Mouse (Mus musculus) kidney, adult 2 months (tissue): ENCODE data around the gene Bcl2l12. TPM values are rescaled to one million over a fixed set of nuclear protein-coding genes. Genes with fewer than 3 reads are reported as not detected.

ENCODE experiments used
- DNase-seq: peaks from one replicate; pipeline ENCODE4 v3.0.0; 2021
- H3K27ac ChIP-seq: fragments of 200-500 bp; 2 replicates; pipeline ENCODE4 v1.5.1; 2012; ENCODE audit warnings: low read depth, low read length, control low read depth, inconsistent platforms; ENCODE audit not compliant: insufficient read depth
- H3K27me3 ChIP-seq: fragments of 200-500 bp; replicated peaks from 2 replicates; pipeline ENCODE4 v1.6.1; 2012; ENCODE audit warnings: mild to moderate bottlenecking, moderate library complexity, low read length, inconsistent platforms; ENCODE audit not compliant: control insufficient read depth, insufficient read depth
- H3K36me3 ChIP-seq: fragments of 200-500 bp; 2 replicates; pipeline ENCODE4 v1.6.1; 2012; ENCODE audit warnings: mild to moderate bottlenecking, moderate library complexity, low read length, inconsistent platforms; ENCODE audit not compliant: control insufficient read depth, insufficient read depth
- H3K4me1 ChIP-seq: fragments of 200-500 bp; 2 replicates; pipeline ENCODE4 v1.6.1; 2011; ENCODE audit warnings: low read length; ENCODE audit not compliant: control insufficient read depth, insufficient read depth
- H3K4me3 ChIP-seq: fragments of 200-500 bp; 2 replicates; pipeline ENCODE4 v1.5.1; 2011; ENCODE audit warnings: mild to moderate bottlenecking, low read depth, low read length, control low read depth; ENCODE audit not compliant: insufficient read depth
- CTCF ChIP-seq: fragments of 200-500 bp; conservative IDR thresholded peaks from 2 replicates; pipeline ENCODE4 v1.5.1; 2011; ENCODE audit warnings: low read depth, mild to moderate bottlenecking, control low read depth, low read length, moderate library complexity, mixed read lengths; ENCODE audit not compliant: insufficient read depth, insufficient read length
- POLR2A ChIP-seq: fragments of 200-500 bp; IDR thresholded peaks from one replicate; pipeline ENCODE4 v1.6.1; 2011; ENCODE audit warnings: low read depth, low read length, control low read depth
- WGBS: fragments of 180-500 bp; shearing (Covaris S2); methylation state at CpG from one replicate; pipeline ENCODE4 v1.1.7; 2018; 5-methylcytosine and 5-hydroxymethylcytosine counted together
- polyA plus RNA-seq: library from polyadenylated mRNA; depleted of rRNA; stranded (reverse); fragments of >200 nt; gene quantifications from 2 replicates; pipeline ENCODE4 v1.2.3, GENCODE M21; 2012

Gene Bcl2l12
- polyA plus RNA-seq, 1 experiment, result 20.0 TPM

DNA sequence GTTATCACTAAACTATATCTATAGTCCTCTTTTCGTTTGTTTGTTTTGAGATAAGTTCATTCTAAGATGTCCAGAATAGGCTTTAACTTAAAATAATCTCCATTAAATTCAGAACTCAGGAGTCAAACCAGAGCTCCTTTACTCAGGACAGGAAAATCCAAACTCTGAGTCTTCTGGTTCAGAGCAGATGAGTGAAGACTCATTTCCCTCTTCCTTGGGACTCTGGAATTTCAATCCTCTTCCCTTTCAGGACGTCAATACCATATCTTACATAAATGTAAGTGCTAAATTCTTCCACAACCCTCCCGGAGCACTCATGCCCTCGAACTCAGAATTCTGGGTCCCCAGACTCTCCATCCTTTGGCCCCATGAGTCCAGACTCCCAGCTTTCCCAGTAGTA is 18.2 kb upstream of the Bcl2l12 start:
- Histone ChIP-seq H3K4me1 (peaks cover 3% of the 10 kb centered on the region; the same call in 1 of the 2 replicates), H3K27ac (peak overlapping the region; percentile 96), H3K4me3 (peak overlapping the region; percentile 43), H3K27me3 (no peaks in the 10 kb centered on the region), H3K36me3 (no peaks in the 10 kb centered on the region)
- TF ChIP-seq POLR2A, result no peak
- no peak for TF ChIP-seq CTCF
- WGBS, result 1% methylated on average over 4 of the region's 4 CpGs
- DNase-seq, result no peak

DNA sequence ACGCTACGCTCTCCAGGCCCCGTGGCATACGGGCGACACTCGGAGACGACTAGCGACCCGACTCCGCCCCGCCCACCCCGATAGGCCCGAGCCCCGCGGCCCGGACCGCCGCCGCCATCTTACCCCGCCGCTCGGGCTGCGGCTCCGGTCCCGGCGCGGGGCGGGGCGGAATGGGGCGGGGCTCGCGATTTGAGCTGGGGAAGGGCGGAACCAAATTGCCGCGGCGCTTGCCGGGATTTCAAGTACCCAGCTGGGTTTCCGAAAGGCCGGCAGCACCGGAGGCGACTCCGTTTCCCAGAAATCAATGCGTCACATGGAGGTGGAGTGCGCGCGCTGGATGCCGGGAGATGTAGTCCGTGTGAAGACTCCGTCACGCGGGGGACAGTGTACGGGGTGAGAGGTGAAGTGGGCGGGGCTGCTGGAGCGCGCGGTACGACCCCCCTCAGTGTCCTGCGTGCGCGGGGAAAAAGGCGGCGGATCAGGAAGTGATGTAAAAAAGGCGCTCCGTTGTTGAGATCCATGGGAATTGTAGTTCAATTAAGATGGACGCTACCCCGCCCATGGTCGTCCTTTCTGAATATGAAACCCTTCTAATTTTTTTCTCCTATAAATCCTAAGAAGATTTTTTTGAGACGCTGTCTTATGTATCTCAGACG is 17.6 kb upstream of the Bcl2l12 start, which contains the start of gene Scaf1:
TSS of gene Scaf1 (minus strand) at position 407 of the 656 bp plus-strand sequence.
- Histone ChIP-seq H3K4me3 (peak within 1 kb of the TSS; percentile 90), H3K27me3 (no peaks in the 10 kb centered on the region), H3K36me3 (no peaks in the 10 kb centered on the region), H3K4me1 (peaks cover 3% of the 10 kb centered on the region; the same call in 1 of the 2 replicates), H3K27ac (peak within 1 kb of the TSS; percentile 96)
- 1% methylated on average over 69 of the region's 69 CpGs for WGBS
- TF ChIP-seq POLR2A (no peak), CTCF (no peak)
- DNase-seq, result peak; percentile 100

DNA sequence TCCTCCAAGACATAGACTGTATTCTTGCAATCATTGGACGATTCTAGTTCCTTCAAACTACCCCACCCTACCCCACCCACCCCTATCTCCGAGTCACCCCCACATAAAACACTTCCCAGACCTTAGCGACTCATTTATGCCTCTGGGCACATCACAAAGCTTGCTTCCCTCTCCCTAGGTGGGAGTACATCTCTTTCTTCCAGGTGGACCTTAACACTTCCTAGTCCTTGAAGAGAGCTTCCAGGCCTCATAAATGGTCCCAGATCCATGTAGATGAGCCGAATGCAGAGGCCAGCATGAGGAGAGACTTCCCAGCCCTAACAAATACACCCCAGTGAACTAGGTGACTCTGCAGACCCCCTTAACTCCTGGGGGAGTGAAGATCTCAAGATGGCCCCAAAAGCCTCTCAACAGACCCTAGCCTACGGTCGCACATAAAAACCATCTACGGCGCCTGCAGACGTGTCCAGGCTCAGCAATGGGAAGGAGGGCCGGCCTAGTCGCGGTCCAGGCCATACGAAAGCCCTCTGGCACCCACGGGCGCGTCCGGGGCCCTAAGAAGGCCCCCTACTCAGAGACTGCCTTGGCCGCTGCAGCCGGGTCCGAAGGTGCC is 16.9 kb upstream of the Bcl2l12 start:
- under 1% methylated on average over 20 of the region's 20 CpGs for WGBS
- no peaks in the 10 kb centered on the region for H3K27me3 ChIP-seq
- H3K4me3 ChIP-seq, result peak overlapping the region; percentile 90
- peaks cover 3% of the 10 kb centered on the region; the same call in 1 of the 2 replicates for H3K4me1 ChIP-seq
- peak overlapping the region; percentile 32 for H3K27ac ChIP-seq
- DNase-seq, result no peak
- H3K36me3 ChIP-seq, result no peaks in the 10 kb centered on the region
- no peak for TF ChIP-seq CTCF
- TF ChIP-seq POLR2A, result no peak

DNA sequence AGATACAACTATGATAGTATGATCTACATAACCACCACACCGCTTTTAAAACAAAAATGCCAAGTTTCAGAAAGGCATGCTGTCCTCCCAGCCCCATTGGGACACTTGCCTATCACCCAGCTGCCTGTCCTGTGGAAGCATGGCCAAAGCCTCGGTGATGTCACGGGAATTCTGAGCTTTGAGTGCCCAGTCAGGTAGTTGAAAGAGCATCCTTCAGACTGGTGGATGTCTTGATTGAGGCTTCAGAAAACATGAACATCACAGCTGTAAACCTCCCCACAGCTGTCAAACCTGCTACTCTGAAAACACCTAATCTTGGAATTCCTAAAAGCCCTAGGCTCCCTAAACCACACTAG is 15.6 kb upstream of the Bcl2l12 start:
- H3K4me1 ChIP-seq, result peaks cover 3% of the 10 kb centered on the region; the same call in 1 of the 2 replicates
- H3K4me3 ChIP-seq, result no peak overlapping the region
- 96% methylated on average over 3 of the region's 3 CpGs for WGBS
- no peak for DNase-seq
- no peaks in the 10 kb centered on the region for H3K36me3 ChIP-seq
- H3K27ac ChIP-seq, result no peak overlapping the region
- no peaks in the 10 kb centered on the region for H3K27me3 ChIP-seq
- TF ChIP-seq CTCF (no peak), POLR2A (no peak)

DNA sequence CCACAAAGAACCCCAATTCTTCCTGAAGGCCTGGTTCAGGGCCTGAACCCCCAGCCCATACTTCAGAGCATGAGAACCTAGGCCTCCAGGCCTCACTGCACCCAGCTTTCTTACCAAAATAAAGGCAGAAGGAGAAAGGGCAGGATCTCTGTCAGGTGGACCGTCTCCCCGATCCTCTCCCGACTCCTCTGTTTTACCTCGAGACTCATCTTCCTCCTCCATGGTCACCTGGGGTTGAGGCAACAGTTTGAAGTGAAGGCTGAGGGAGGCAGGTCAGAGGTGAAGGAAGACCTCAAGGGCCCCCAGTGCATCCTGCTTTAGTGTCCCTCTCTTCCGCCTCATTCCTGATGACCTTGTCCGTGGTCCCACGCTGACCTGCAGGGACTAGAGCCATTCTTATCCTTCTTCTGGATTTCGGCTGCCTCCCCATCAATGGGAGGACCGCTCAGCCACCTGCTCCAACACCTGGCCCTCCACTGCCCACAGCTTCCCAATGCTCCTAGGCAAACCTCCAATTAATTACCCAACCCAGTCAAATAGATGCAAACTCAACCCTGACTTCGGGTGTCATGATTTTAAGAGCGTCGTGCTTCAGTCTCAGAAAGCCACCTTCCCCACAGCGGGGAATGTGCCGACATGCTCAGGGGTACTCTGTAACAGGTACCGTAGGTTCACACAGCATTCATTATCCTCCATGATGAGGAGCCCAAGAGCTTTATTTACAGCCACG is 15.0 kb upstream of the Bcl2l12 start:
- Histone ChIP-seq H3K27me3 (no peaks in the 10 kb centered on the region), H3K4me3 (no peak overlapping the region), H3K36me3 (no peaks in the 10 kb centered on the region), H3K4me1 (peaks cover 3% of the 10 kb centered on the region; the same call in 1 of the 2 replicates), H3K27ac (no peak overlapping the region)
- no peak for TF ChIP-seq CTCF
- no peak for TF ChIP-seq POLR2A
- no peak for DNase-seq
- WGBS, result 93% methylated on average over 16 of the region's 16 CpGs

DNA sequence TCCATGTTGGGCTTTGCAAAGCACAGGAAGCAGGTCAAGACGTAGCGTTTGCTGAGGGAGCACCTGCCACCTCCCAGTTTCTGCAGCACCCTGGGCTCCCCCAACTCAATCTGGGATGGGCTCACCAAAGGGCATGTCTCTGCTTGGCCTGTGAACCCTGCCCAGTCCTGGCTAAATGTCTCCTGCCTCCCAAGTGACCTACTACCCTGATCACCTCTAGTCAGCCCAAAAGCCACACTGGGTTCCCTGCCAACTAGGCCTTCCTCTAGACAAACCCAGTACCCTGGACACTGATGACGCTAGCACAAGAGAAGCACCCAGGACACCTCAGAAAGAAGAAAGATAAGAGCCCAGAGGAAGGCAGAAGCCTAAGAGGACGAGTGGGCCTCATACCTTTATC is 14.3 kb upstream of the Bcl2l12 start:
- DNase-seq, result no peak
- TF ChIP-seq POLR2A (no peak), CTCF (no peak)
- Histone ChIP-seq H3K4me1 (no peaks in the 10 kb centered on the region; the same call in 1 of the 2 replicates), H3K36me3 (no peaks in the 10 kb centered on the region), H3K4me3 (no peak overlapping the region), H3K27me3 (no peaks in the 10 kb centered on the region), H3K27ac (no peak overlapping the region)
- 81% methylated on average over 4 of the region's 4 CpGs for WGBS

DNA sequence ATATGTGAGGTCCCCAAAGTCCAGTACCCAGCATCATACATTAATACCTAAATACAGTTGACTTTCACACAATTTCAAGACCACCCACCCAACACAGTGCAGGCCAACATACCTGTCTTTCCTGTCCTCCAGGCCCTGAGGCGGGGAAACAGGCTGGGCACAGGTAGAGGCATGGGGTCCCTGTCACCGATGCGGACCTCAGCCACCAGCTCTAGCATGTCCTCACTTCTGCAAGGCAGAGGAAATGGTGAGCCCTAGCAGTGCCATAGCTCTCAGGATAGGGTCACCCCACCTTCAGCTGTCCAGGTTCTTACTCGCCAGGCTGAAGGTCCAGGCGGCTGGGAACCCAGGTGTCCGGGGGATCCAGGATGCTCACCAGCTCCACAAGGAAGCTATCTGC is 13.5 kb upstream of the Bcl2l12 start:
- 99% methylated on average over 6 of the region's 6 CpGs for WGBS
- no peaks in the 10 kb centered on the region for H3K27me3 ChIP-seq
- no peak overlapping the region for H3K4me3 ChIP-seq
- H3K4me1 ChIP-seq, result no peaks in the 10 kb centered on the region; the same call in 1 of the 2 replicates
- DNase-seq, result no peak
- no peak overlapping the region for H3K27ac ChIP-seq
- TF ChIP-seq CTCF, result no peak
- TF ChIP-seq POLR2A, result no peak
- H3K36me3 ChIP-seq, result no peaks in the 10 kb centered on the region; the same call in 1 of the 2 replicates
